Mouse (Mus musculus) urinary bladder, postnatal 4 days (tissue): ENCODE measurements around the gene Prr14.
A peak's percentile ranks its signal among the peaks of the same experiment; 100 is the strongest.

Source experiments
- DNase-seq, 2 experiments: peaks; one replicate each; pipeline ENCODE4 v3.0.0; 2021 to 2022; ENCODE audit warnings: low spot score in 2 of 2

Gene Prr14

GRCm38 (mm10) chr7:127512231-127513015 lies 53.0 kb downstream of the Prr14 start:
- DNase-seq, result peak; percentile 91 to 92

DNA sequence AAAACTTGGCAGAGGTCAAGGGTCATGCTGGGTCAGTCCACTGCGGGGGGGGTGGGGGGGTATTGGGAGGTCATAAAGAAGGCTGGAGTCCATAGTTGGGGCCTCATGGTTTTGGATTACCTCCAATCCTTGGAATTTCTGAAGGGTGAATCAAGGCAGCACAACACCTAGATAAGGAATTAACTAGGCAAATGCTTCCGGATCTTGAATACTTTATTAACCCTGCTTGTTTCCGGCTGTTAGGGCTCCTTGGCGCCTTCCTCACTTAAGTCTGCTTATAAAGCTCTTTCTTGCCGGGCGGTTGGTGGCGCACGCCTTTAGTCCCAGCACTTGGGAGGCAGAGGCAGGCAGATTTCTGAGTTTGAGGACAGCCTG lies 53.6 kb downstream of the Prr14 start:
- DNase-seq, result no peak

GRCm38 (mm10) chr7:127513781-127514180 lies 54.4 kb downstream of the Prr14 start:
- no peak for DNase-seq

DNA sequence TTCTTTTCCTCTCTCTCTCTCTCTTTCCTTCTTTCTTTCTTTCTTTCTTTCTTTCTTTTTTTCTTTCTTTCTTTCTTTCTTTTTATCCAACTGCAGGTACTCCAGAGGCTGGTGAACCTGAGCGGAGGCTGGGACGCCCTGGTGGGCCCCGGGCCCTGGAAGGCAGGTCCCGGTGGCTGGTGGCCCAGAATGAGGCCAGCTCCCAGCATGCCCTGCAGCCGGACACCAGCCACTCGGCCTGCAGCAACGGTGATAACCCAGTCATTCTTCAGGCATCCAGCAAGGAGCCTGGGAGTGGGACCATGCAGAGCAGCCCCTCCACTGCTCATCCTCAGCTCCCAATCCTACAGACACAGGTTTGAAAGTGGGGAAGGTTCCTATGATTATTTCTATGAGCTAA lies 56.4 kb downstream of the Prr14 start:
- DNase-seq, result no peak

- DNase-seq, result no peak
Observed at GRCm38 (mm10) chr7:127516344-127516743, 56.9 kb downstream of the Prr14 start.

DNA sequence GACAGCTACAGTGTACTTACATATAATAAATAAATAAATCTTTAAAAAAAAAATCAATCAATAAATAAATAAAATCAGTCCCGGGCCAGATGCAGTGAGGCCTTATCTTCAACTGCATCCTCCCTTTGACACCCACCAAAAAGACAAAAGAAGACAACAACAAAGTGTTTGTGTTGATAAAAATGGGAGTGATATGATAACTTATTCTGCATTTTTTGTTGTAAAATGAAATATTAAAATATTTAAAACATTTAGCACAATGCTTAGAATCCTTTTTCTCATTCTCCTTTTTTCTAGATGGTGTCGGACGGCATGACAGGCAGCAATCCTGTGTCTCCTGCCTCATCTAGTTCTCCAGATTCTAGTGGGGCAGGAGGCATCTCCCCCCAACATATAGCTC lies 59.9 kb downstream of the Prr14 start, which contains the start of gene Gm42715:
Gm42715 (plus strand) TSS at position 301 of the 400 bp plus-strand sequence.
- no peak for DNase-seq
